Mouse (Mus musculus): ENCODE measurements around the gene Slc36a4. TPM values are rescaled to one million over a fixed set of nuclear protein-coding genes. Genes with fewer than 3 reads are reported as not detected.

The Slc36a4 gene
- polyA plus RNA-seq, 1 experiment from 2014 or later: 11.4 TPM

DNA sequence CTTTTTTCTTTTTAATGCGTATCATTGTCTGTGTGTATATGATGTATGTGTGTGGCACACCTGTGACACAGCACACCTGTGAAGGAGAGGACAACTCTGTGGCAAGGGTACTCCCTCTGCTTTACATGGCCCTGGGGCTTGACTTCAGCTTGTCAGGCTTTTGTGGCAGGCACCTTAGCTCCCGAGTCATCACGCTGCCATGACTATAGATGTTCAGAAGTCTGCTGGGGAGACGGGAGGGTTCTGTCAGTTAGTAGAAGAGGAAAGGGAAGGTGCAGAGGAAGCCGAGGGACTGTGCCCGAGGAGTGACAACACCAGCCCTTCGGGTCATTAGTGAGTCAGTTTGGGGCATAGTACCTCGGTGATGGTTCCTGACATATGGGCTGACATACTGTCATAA, 13.0 kb downstream of the Slc36a4 start:
- ATAC-seq (no peak), DNase-seq (ENCODE audit: low read depth, low spot score) (no peak)
- CTCF ChIA-PET: no interaction called here
- H3K27me3 ChIP-seq: no peaks in the 10 kb centered on the region
- POLR2A ChIA-PET: no interaction called here
- no peak for TF ChIP-seq CTCF (IDR thresholded peaks at IDR 0.05)
- in situ Hi-C loops (cut with MboI; ENCODE audit: low pct_unique_long_range_greater_than_20kb): no loop called here

DNA sequence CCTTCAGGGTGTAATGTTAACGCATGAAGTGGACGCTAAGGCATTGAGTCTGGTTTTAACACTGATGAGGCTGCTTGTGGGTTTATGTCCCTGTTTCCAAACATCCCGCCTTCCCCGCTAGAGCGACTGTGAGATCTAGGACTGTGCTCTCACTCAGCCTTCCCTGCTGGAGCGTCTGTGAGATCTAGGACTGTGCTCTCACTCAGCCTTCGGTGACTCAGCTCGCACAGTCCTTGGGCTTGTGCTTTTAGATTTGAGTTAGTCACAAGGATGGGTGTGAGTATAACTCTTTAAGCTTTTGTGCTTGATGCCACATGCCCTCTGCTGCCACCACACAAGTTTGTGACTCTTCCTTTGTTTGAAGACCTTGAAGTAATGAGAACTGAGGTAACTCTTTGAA, 17.6 kb downstream of the Slc36a4 start:
- no peak for DNase-seq (ENCODE audit: low read depth, low spot score)
- in situ Hi-C loops (cut with MboI; ENCODE audit: low pct_unique_long_range_greater_than_20kb): no loop called here
- no peak for TF ChIP-seq CTCF (IDR thresholded peaks at IDR 0.05)
- ATAC-seq: no peak
- no peaks in the 10 kb centered on the region for H3K27me3 ChIP-seq
- ChIA-PET POLR2A (no interaction called here), CTCF (no interaction called here)

DNA sequence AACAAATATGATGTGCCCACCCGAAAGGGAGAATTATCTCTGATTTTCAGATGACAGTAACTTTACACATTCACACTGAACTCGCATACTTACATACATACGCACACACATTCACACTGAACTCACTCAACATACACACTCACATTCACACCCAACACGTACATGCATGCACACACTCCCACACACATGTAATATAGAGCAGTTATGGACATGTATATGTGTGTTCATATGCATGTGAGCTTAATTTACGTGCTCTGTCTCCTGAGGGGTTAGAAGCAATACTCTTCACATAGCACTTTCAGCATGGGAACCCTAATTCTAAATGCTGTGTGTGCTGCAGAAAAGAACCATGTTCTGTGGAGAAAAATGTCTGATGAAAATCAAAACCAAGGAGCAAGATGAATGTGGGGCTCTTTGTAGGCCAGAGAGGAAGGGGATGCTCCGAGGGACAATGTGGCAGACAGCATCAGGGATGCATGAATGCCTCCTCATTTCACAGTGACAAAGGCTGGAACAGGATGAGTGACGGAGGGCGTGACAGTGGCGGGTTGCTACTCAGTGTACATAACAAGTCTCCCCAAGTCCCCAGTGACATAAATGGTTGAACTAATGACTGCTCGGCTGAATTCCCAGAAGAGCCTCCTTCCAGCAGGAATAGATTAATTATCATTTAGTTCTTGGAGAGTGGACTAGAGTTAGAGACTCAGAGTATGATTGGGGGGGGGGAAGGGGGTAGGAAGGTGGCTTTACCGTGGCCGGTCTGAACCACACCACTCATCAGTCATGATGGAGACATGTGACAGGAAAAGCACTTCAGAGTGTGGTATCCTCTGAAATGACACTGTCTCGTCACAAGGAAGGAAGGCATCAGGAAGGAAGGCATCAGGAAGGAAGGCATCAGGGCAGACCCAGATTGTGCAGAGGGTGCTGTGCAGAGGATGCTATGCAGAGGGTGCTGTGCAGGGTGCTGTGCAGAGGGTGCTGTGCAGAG, 22.5 kb downstream of the Slc36a4 start:
- CTCF ChIA-PET: no interaction called here
- no peaks in the 10 kb centered on the region for H3K27me3 ChIP-seq
- POLR2A ChIA-PET: no interaction called here
- TF ChIP-seq CTCF (IDR thresholded peaks at IDR 0.05): no peak
- in situ Hi-C loops (cut with MboI; ENCODE audit: low pct_unique_long_range_greater_than_20kb): no loop called here
- DNase-seq (ENCODE audit: low read depth, low spot score) (no peak), ATAC-seq (no peak)

DNA sequence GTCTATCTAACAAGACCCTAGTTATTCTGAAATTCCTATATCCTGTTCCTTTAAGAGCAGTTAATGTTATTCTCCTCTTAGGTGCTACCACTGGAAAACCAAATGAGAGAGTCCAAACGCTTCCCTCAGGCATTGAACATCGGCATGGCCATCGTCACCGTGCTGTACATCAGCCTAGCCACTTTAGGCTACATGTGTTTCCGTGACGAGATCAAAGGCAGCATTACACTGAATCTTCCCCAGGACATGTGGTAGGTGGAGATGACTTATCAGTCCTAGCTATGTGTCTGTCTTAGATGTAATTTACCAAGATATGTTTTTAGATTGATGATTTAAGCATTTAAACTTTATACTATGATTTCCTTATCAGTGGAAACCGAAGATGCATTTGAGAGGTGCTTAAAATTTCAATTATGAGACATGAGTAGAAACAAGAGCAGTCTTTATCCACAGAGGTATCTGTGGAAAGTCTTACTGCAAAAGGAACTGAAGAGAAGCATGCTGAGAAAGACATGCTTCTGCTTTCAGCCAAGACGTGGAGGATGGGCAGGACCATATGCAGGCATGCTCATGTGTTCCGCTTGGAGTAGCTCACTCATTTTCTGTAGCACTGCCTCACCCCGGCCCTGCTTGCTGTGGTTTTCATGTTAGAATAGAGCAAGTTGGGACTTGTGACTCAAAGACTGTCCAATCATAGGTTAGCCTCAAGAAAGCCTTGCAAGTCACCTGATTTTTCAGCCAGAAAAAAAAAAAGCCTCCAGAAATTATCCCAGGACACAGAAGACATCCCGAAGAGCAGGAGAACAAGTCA, 24.7 kb downstream of the Slc36a4 start:
- in situ Hi-C loops (cut with MboI; ENCODE audit: low pct_unique_long_range_greater_than_20kb): no loop called here

DNA sequence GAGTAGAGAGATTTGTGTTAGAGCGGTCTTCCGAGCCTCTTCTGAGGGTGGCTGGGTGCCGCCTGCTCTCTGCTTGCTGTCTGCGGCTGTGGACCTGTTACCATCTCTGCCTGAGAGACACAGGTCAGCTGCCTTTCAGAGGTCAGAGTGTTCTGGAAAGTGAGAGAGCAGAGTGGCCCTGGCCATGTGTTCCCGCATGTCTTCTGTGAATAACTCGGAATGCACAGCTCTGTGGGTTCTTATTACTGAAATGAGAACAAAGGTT, 25.3 kb downstream of the Slc36a4 start:
- ChIA-PET POLR2A (no interaction called here), CTCF (no interaction called here)
- ATAC-seq (no peak), DNase-seq (ENCODE audit: low read depth, low spot score) (no peak)
- no peaks in the 10 kb centered on the region for H3K27me3 ChIP-seq
- in situ Hi-C loops (cut with MboI; ENCODE audit: low pct_unique_long_range_greater_than_20kb): no loop called here
- TF ChIP-seq CTCF (IDR thresholded peaks at IDR 0.05): no peak

More for the DNA sequence above, 24.7 kb downstream of the Slc36a4 start:
- ChIA-PET CTCF (no interaction called here), POLR2A (no interaction called here)
- ATAC-seq (no peak), DNase-seq (ENCODE audit: low read depth, low spot score) (no peak)
- TF ChIP-seq CTCF (IDR thresholded peaks at IDR 0.05): no peak
- H3K27me3 ChIP-seq: no peaks in the 10 kb centered on the region

DNA sequence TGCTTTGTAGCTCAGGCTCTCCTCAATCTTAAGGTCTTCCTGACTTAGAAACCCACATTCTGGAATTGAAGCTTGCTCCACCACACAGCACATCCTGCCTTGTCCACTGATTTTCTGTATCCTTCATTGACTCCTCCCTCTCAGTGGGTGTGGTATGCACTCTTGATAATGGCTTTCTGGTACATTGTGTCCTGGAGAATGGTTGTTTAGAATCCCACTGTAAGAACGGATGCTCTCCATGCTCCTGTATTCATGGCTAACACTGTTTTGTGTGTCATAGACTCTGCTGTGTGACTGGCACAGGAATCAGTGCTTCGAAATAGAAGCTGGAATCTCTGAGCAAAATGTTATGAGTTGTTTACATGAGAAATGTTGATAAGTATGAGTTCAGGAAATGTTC, 28.0 kb downstream of the Slc36a4 start:
- ATAC-seq: no peak
- no peak for TF ChIP-seq CTCF (IDR thresholded peaks at IDR 0.05)
- ChIA-PET CTCF (no interaction called here), POLR2A (no interaction called here)
- in situ Hi-C loops (cut with MboI; ENCODE audit: low pct_unique_long_range_greater_than_20kb): no loop called here
- DNase-seq (ENCODE audit: low read depth, low spot score): no peak
- no peaks in the 10 kb centered on the region for H3K27me3 ChIP-seq

DNA sequence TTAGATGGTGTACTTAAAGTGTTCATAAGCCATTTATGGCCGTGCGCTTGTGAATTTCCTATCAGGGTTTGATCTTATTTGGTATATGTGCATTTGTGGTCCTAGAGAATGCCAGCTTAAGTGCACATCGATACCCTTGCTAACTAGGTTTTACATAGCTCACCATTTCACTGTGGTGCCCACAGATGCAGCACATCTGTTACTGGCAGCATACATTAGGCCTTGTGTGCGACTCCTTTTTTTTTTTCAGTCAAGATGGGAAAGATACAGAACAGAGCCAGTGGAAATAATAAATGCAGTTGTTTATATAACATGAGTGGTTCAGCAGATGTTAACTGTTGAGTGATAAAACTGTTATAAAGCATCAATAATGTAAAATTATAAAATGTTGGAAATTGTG, 31.9 kb downstream of the Slc36a4 start:
- no peaks in the 10 kb centered on the region for H3K27me3 ChIP-seq
- in situ Hi-C loops (cut with MboI; ENCODE audit: low pct_unique_long_range_greater_than_20kb): no loop called here
- no peak for TF ChIP-seq CTCF (IDR thresholded peaks at IDR 0.05)
- DNase-seq (ENCODE audit: low read depth, low spot score) (no peak), ATAC-seq (no peak)
- POLR2A ChIA-PET: interaction anchor here (0.7 kb wide), 1 partner anchor 262 kb away, joined by 3 read pairs; no protein-coding TSS in a partner anchor
- CTCF ChIA-PET: interaction anchor here (1.4 to 1.9 kb wide), 2 partner anchors 10 to 16 kb away, joined by 3 to 4 read pairs; no protein-coding TSS in a partner anchor

DNA sequence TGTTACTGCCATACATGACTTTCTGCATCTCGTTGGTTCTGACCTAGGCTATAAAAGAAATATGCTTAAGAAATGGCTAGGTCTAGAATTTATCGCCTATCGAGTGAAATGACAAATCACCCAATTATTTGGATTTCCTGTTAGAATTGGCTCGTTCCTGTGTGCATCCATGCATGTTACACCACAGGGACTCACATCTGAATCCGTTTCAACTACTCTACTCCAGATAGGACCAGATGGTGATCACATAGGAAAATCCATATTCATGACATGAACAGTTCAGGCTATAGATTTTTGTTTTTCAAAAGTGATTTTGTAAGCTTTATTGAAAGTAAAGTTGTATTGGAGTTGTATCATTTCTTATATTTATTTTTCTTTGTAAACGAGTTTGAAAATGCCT, 32.4 kb downstream of the Slc36a4 start:
- POLR2A ChIA-PET: interaction anchor here (0.7 kb wide), 1 partner anchor 262 kb away, joined by 3 read pairs; no protein-coding TSS in a partner anchor
- no peak for TF ChIP-seq CTCF (IDR thresholded peaks at IDR 0.05)
- no peak for ATAC-seq
- in situ Hi-C loops (cut with MboI; ENCODE audit: low pct_unique_long_range_greater_than_20kb): no loop called here
- DNase-seq (ENCODE audit: low read depth, low spot score): no peak
- no peaks in the 10 kb centered on the region for H3K27me3 ChIP-seq
- CTCF ChIA-PET: no interaction called here

DNA sequence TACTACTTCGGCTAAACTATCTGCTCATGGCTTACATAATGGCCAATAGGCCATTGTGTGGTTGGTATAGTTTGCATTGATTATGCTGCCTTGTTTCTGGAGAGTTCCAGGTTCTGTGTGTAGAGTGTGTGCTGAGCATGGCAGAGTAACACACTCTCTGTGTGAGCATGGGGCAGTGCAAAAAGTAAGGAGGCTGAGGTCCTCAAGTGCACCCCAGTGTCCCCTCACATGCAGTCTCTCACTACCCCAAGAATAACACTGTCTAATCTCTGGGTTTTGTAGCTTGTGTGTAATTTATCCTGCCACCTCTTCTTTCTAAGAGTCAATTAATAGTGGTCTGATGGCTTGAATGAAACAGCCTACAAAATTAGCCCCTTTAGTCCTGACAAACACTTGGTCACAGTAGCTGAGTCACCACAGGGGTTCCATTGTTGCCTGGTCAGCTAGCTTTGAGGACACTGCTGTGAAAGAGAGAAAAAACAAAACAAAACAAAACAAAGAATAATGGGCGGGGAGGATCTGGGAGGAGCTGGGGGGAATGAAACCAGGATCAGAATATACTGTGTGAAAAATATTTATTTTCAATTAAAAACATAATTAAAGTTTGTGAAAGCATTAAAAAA, 36.6 kb downstream of the Slc36a4 start:
- ATAC-seq: no peak
- POLR2A ChIA-PET: interaction anchor here (0.6 kb wide), 1 partner anchor 10 kb away, joined by 4 read pairs; no protein-coding TSS in a partner anchor
- CTCF ChIA-PET: no interaction called here
- no peak for DNase-seq (ENCODE audit: low read depth, low spot score)
- in situ Hi-C loops (cut with MboI; ENCODE audit: low pct_unique_long_range_greater_than_20kb): no loop called here
- TF ChIP-seq CTCF (IDR thresholded peaks at IDR 0.05): no peak
- no peaks in the 10 kb centered on the region for H3K27me3 ChIP-seq

DNA sequence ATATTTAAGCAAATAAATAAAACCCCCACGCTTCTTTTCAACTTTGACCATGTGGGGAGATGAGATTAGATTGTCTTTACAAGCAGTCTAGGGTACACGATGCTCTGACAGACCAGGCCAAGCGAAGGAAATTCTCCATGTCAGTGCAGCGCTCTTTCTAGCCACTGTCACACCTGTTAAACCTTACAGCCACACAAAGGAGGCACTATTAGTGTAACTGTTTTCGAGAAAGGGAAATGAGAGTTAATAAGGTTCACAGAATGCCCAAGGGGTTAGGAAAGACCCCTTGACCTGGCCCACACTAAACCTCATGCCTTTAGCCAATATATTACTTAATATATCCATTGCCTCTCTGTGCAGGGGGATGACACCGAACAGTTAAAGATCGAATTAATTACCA, 37.1 kb downstream of the Slc36a4 start:
- no peak for TF ChIP-seq CTCF (IDR thresholded peaks at IDR 0.05)
- POLR2A ChIA-PET: interaction anchor here (0.6 kb wide), 1 partner anchor 10 kb away, joined by 4 read pairs; no protein-coding TSS in a partner anchor
- no peak for ATAC-seq

More for the DNA sequence above, 37.1 kb downstream of the Slc36a4 start:
- H3K27me3 ChIP-seq: no peaks in the 10 kb centered on the region
- in situ Hi-C loops (cut with MboI; ENCODE audit: low pct_unique_long_range_greater_than_20kb): no loop called here
- no peak for DNase-seq (ENCODE audit: low read depth, low spot score)
- CTCF ChIA-PET: no interaction called here
